ENCODE assay signal across 12 mouse cellular contexts in genomic region chr10:80503599-80504220, GRCm38 (mm10). TPM values are rescaled to one million over a fixed set of nuclear protein-coding genes. Genes with fewer than 3 reads are reported as not detected.
DNase-seq lines count a peak whose midpoint lies in the region; ATAC-seq lines count a peak whose summit lies in the region.
"Had no signal": no experiment of that assay in that cellular context is flagged by ENCODE, and none has a peak within 500 bp of the region (broad histone marks: within the 10 kb centered on the region; RNA-seq: fewer than 3 reads in every experiment).

No protein-coding gene starts in this region.

- H3K4me1 ChIP-seq in forebrain, embryonic 12.5 days: peaks cover 9% of the 10 kb centered on the region
- no peaks in the 10 kb centered on the region for H3K4me1 ChIP-seq in forebrain, embryonic 13.5 days

- DNase-seq in adrenal gland, postnatal 36 days: peak; percentile 27 to 41
- peak; percentile 52 for DNase-seq in heart, postnatal 4 days
- DNase-seq in lung, postnatal 36 days: peak; percentile 81
- DNase-seq in kidney, postnatal 14 days: no peak
- no peak for DNase-seq in spleen, postnatal 14 days (ENCODE audit: low spot score in 2 of 2)
- DNase-seq: liver, embryonic 13.5 days had no signal

- peaks cover 93% of the 10 kb centered on the region for H3K27me3 ChIP-seq in forebrain, embryonic 12.5 days
- H3K27me3 ChIP-seq in forebrain, embryonic 13.5 days: peaks cover 88% of the 10 kb centered on the region

- no peak overlapping the region; the same call in 1 of the 2 replicates for H3K4me2 ChIP-seq in forebrain, embryonic 12.5 days
- H3K4me2 ChIP-seq in forebrain, embryonic 13.5 days: no peak overlapping the region
- H3K4me2 ChIP-seq: kidney, embryonic 15.5 days; liver, embryonic 13.5 days had no signal

- H3K36me3 ChIP-seq in forebrain, embryonic 12.5 days (replicated peaks): no peaks in the 10 kb centered on the region
- H3K36me3 ChIP-seq in forebrain, embryonic 13.5 days (ENCODE audit: poor library complexity, severe bottlenecking): no peaks in the 10 kb centered on the region
- H3K36me3 ChIP-seq: kidney, embryonic 15.5 days; liver, embryonic 13.5 days had no signal

- H3K4me3 ChIP-seq in forebrain, embryonic 12.5 days (replicated peaks): 0 out of 2 replicates have a peak overlapping the region, but pooled peaks have one; percentile 3
- H3K4me3 ChIP-seq in forebrain, embryonic 13.5 days: no peak overlapping the region
- H3K4me3 ChIP-seq: kidney, embryonic 15.5 days; liver, embryonic 13.5 days had no signal

- no peak overlapping the region for H3K9ac ChIP-seq in forebrain, embryonic 12.5 days
- no peak overlapping the region for H3K9ac ChIP-seq in forebrain, embryonic 13.5 days
- H3K9ac ChIP-seq: liver, embryonic 13.5 days had no signal

- ATAC-seq in forebrain, embryonic 12.5 days (ENCODE audit: low FRiP score): no peak
- no peak for ATAC-seq in forebrain, embryonic 13.5 days
- ATAC-seq in monocyte, adult 5-6 weeks (replicated peaks; ENCODE audit: insufficient number of reproducible peaks, low FRiP score, low TSS enrichment, poor library complexity, severe bottlenecking): no peak

- no peaks in the 10 kb centered on the region for H3K9me3 ChIP-seq in forebrain, embryonic 12.5 days
- H3K9me3 ChIP-seq in forebrain, embryonic 13.5 days (replicated peaks): no peaks in the 10 kb centered on the region
- H3K9me3 ChIP-seq: kidney, embryonic 15.5 days; liver, embryonic 13.5 days had no signal

- no peak overlapping the region for H3K27ac ChIP-seq in forebrain, embryonic 12.5 days
- no peak overlapping the region for H3K27ac ChIP-seq in forebrain, embryonic 13.5 days
- H3K27ac ChIP-seq: kidney, embryonic 15.5 days; liver, embryonic 13.5 days had no signal

- WGBS in forebrain, embryonic 12.5 days: under 1% methylated on average over 27 of the region's 27 CpGs
- 1% methylated on average over 27 of the region's 27 CpGs for WGBS in forebrain, embryonic 13.5 days

RNA-seq across cellular contexts. Expression of gene Onecut3, which starts 9.1 kb away (rescaled TPM):
- polyA plus RNA-seq in forebrain, embryonic 12.5 days (2016; fragmentation: Nextera tagmentation; extraction: Ambion mirVana): 0.68 and 0.83 TPM in 2 replicates
- 0.35 and 0.57 TPM in 2 replicates for polyA plus RNA-seq in forebrain, embryonic 13.5 days (2015; fragmentation: Nextera tagmentation; extraction: Ambion mirVana)
- total RNA-seq in adrenal gland, postnatal 36 days (2021): not detected
- total RNA-seq in heart, postnatal 4 days (2021): under 1 TPM in 1 of 2 experiments, not detected in 1; 0.05 TPM
- not detected in 3 replicates for total RNA-seq in monocyte, adult 5-6 weeks (2017)
- total RNA-seq: neutrophil, adult 5-6 weeks had no signal
- polyA plus RNA-seq: C2C12; kidney, embryonic 15.5 days had no signal

RNA-seq across cellular contexts. Expression of gene Atp8b3, which starts 35.2 kb away (rescaled TPM):
- 0.46 and 0.64 TPM in 2 replicates for polyA plus RNA-seq in forebrain, embryonic 12.5 days (2016; fragmentation: Nextera tagmentation; extraction: Ambion mirVana)
- 0.33 and 0.36 TPM in 2 replicates for polyA plus RNA-seq in forebrain, embryonic 13.5 days (2015; fragmentation: Nextera tagmentation; extraction: Ambion mirVana)
- 1 to 10 TPM in 1 of 2 experiments, under 1 TPM in 1; 0.43 to 1.1 TPM for total RNA-seq in adrenal gland, postnatal 36 days (2021)
- total RNA-seq in heart, postnatal 4 days (2021): not detected
- total RNA-seq in monocyte, adult 5-6 weeks (2017): 1.0 to 1.6 TPM in 2 of 3 replicates, not detected in the other

RNA-seq across cellular contexts. Expression of gene Rexo1, which starts 57.6 kb away (rescaled TPM):
- 31.0 and 36.0 TPM in 2 replicates for polyA plus RNA-seq in forebrain, embryonic 12.5 days (2016; fragmentation: Nextera tagmentation; extraction: Ambion mirVana)
- polyA plus RNA-seq in forebrain, embryonic 13.5 days (2015; fragmentation: Nextera tagmentation; extraction: Ambion mirVana): 27.5 and 30.8 TPM in 2 replicates
- 10 to 100 TPM; 28.3 to 42.9 TPM for total RNA-seq in adrenal gland, postnatal 36 days (2021)
- 10 to 100 TPM; 22.4 to 26.2 TPM for total RNA-seq in heart, postnatal 4 days (2021)
- total RNA-seq in monocyte, adult 5-6 weeks (2017): 21.1 to 32.2 TPM (median 24.1 TPM) in 3 replicates

Comparison
In these comparisons a context has a peak if more than half of its experiments do, and no peak if none do; other contexts are left out.
1. DNase-seq: peak in adrenal gland, postnatal 36 days (2 of 2), heart, postnatal 4 days (single experiment) and lung, postnatal 36 days (single experiment); none in kidney, postnatal 14 days (single experiment) and spleen, postnatal 14 days (0 of 2).